Mouse (Mus musculus) liver, postnatal 0 days (tissue): ENCODE measurements around the gene H1f0.

Experiments
- CTCF ChIP-seq: sonication (generic); IDR thresholded peaks from 2 replicates; pipeline ENCODE4 v1.5.1; 2016; ENCODE audit warnings: antibody characterized with exemption, low read depth
- EP300 ChIP-seq: IDR thresholded peaks from 2 replicates; pipeline ENCODE4 v1.6.1; 2016; ENCODE audit warnings: antibody characterized with exemption, low read depth, mild to moderate bottlenecking

- TF ChIP-seq CTCF = no peak
- TF ChIP-seq EP300 = no peak
These were observed 13.3 kb downstream of the H1f0 start, which contains the start of gene Galr3 for GRCm38 (mm10) chr15:79041585-79041984.
